Mouse (Mus musculus): ENCODE results near the gene Rbm33. TPM values are rescaled to one million over a fixed set of nuclear protein-coding genes. Genes with fewer than 3 reads are reported as not detected.

Rbm33 gene
- total and polyA plus RNA-seq, 3 experiments, result 13.6 to 41.1 (median 38.5) TPM

- H3K27ac ChIP-seq, result no peak overlapping the region
- peaks cover 27% of the 10 kb centered on the region for H3K27me3 ChIP-seq (ENCODE audit: control insufficient read depth, insufficient read depth, low read length)
- TF ChIP-seq POLR2A (IDR thresholded peaks at IDR 0.05; ENCODE audit: insufficient read depth, low read depth, low read length) (no peak), CTCF (IDR thresholded peaks at IDR 0.05) (no peak), EP300 (IDR thresholded peaks at IDR 0.05; ENCODE audit: insufficient read depth, low read depth, low read length) (no peak)
- no peak for DNase-seq
- intact Hi-C loops (cut with DNase I), result loop anchor here (10.0 kb wide), 1 partner anchor 877 kb away; no protein-coding TSS in a partner anchor
- under 1% methylated on average over 95 of the region's 95 CpGs for WGBS
- H3K36me3 ChIP-seq (ENCODE audit: control insufficient read depth, insufficient read depth, low read length), result no peaks in the 10 kb centered on the region
- H3K79me2 ChIP-seq (replicated peaks; ENCODE audit: control insufficient read depth, insufficient read depth, low read length), result no peaks in the 10 kb centered on the region
- no peaks in the 10 kb centered on the region for H3K4me1 ChIP-seq (ENCODE audit: control insufficient read depth, insufficient read depth, low read length)
- H3K9ac ChIP-seq (ENCODE audit: low read depth, low read length), result no peak overlapping the region
- H3K4me3 ChIP-seq, result no peak overlapping the region
Measured at GRCm38 (mm10) chr5:28457921-28458641, 141.2 kb downstream of the Rbm33 start.

- H3K4me3 ChIP-seq, result no peak overlapping the region
- WGBS, result 1% methylated on average over 27 of the region's 27 CpGs
- no peaks in the 10 kb centered on the region for H3K36me3 ChIP-seq (ENCODE audit: control insufficient read depth, insufficient read depth, low read length)
- H3K4me1 ChIP-seq (ENCODE audit: control insufficient read depth, insufficient read depth, low read length), result no peaks in the 10 kb centered on the region
- H3K79me2 ChIP-seq (replicated peaks; ENCODE audit: control insufficient read depth, insufficient read depth, low read length), result no peaks in the 10 kb centered on the region
- H3K9ac ChIP-seq (ENCODE audit: low read depth, low read length), result no peak overlapping the region
- no peak for TF ChIP-seq EP300 (IDR thresholded peaks at IDR 0.05; ENCODE audit: insufficient read depth, low read depth, low read length)
- TF ChIP-seq POLR2A (IDR thresholded peaks at IDR 0.05; ENCODE audit: insufficient read depth, low read depth, low read length), result no peak
- no peak for TF ChIP-seq CTCF (IDR thresholded peaks at IDR 0.05)
- H3K27me3 ChIP-seq (ENCODE audit: control insufficient read depth, insufficient read depth, low read length), result peaks cover 28% of the 10 kb centered on the region
- intact Hi-C loops (cut with DNase I), result loop anchor here (10.0 kb wide), 1 partner anchor 876 kb away; no protein-coding TSS in a partner anchor
- no peak overlapping the region for H3K27ac ChIP-seq
- no peak for DNase-seq
Measured at GRCm38 (mm10) chr5:28458821-28459240, 141.9 kb downstream of the Rbm33 start.

- no peak for DNase-seq
- Histone ChIP-seq H3K27me3 (ENCODE audit: control insufficient read depth, insufficient read depth, low read length) (peaks cover 32% of the 10 kb centered on the region), H3K4me1 (ENCODE audit: control insufficient read depth, insufficient read depth, low read length) (no peaks in the 10 kb centered on the region), H3K27ac (no peak overlapping the region), H3K79me2 (replicated peaks; ENCODE audit: control insufficient read depth, insufficient read depth, low read length) (no peaks in the 10 kb centered on the region), H3K4me3 (no peak overlapping the region), H3K36me3 (ENCODE audit: control insufficient read depth, insufficient read depth, low read length) (no peaks in the 10 kb centered on the region), H3K9ac (ENCODE audit: low read depth, low read length) (no peak overlapping the region)
- intact Hi-C loops (cut with DNase I), result loop anchor here (10.0 kb wide), 1 partner anchor 875 kb away; no protein-coding TSS in a partner anchor
- no peak for TF ChIP-seq POLR2A (IDR thresholded peaks at IDR 0.05; ENCODE audit: insufficient read depth, low read depth, low read length)
- no peak for TF ChIP-seq CTCF (IDR thresholded peaks at IDR 0.05)
- WGBS, result 3% methylated on average over 41 of the region's 41 CpGs
Measured at GRCm38 (mm10) chr5:28459456-28460225, 142.7 kb downstream of the Rbm33 start.

GRCm38 (mm10) chr5:28460556-28461350, 143.8 kb downstream of the Rbm33 start:
- TF ChIP-seq POLR2A (IDR thresholded peaks at IDR 0.05; ENCODE audit: insufficient read depth, low read depth, low read length) (no peak), EP300 (IDR thresholded peaks at IDR 0.05; ENCODE audit: insufficient read depth, low read depth, low read length) (no peak), CTCF (IDR thresholded peaks at IDR 0.05) (no peak)
- 1% methylated on average over 17 of the region's 17 CpGs for WGBS
- Histone ChIP-seq H3K4me3 (no peak overlapping the region), H3K79me2 (replicated peaks; ENCODE audit: control insufficient read depth, insufficient read depth, low read length) (no peaks in the 10 kb centered on the region), H3K27ac (no peak overlapping the region), H3K27me3 (ENCODE audit: control insufficient read depth, insufficient read depth, low read length) (peaks cover 33% of the 10 kb centered on the region), H3K36me3 (ENCODE audit: control insufficient read depth, insufficient read depth, low read length) (no peaks in the 10 kb centered on the region), H3K4me1 (ENCODE audit: control insufficient read depth, insufficient read depth, low read length) (no peaks in the 10 kb centered on the region), H3K9ac (ENCODE audit: low read depth, low read length) (no peak overlapping the region)
- no peak for DNase-seq
- intact Hi-C loops (cut with DNase I), result no loop called here

- no peak overlapping the region for H3K4me3 ChIP-seq
- intact Hi-C loops (cut with DNase I), result no loop called here
- no peak for TF ChIP-seq EP300 (IDR thresholded peaks at IDR 0.05; ENCODE audit: insufficient read depth, low read depth, low read length)
- no peak for TF ChIP-seq CTCF (IDR thresholded peaks at IDR 0.05)
- TF ChIP-seq POLR2A (IDR thresholded peaks at IDR 0.05; ENCODE audit: insufficient read depth, low read depth, low read length), result no peak
Measured at GRCm38 (mm10) chr5:28461376-28461775, 144.5 kb downstream of the Rbm33 start.

More at GRCm38 (mm10) chr5:28461376-28461775, 144.5 kb downstream of the Rbm33 start:
- WGBS, result 14% methylated on average over 11 of the region's 11 CpGs
- H3K9ac ChIP-seq (ENCODE audit: low read depth, low read length), result no peak overlapping the region
- DNase-seq, result no peak
- no peaks in the 10 kb centered on the region for H3K36me3 ChIP-seq (ENCODE audit: control insufficient read depth, insufficient read depth, low read length)
- H3K27ac ChIP-seq, result no peak overlapping the region
- H3K79me2 ChIP-seq (replicated peaks; ENCODE audit: control insufficient read depth, insufficient read depth, low read length), result no peaks in the 10 kb centered on the region
- H3K4me1 ChIP-seq (ENCODE audit: control insufficient read depth, insufficient read depth, low read length), result no peaks in the 10 kb centered on the region
- H3K27me3 ChIP-seq (ENCODE audit: control insufficient read depth, insufficient read depth, low read length), result peaks cover 33% of the 10 kb centered on the region
